Mouse (Mus musculus) telencephalon, adult 2 months (tissue): Measurements from ENCODE around the gene Acrbp.

Experiments
- DNase-seq: peaks from one replicate; pipeline ENCODE4 v3.0.0-alpha.2; 2011; ENCODE audit warnings: low read depth, low spot score

The Acrbp gene

GRCm38 (mm10) chr6:125071170-125071895 lies 21.8 kb downstream of the Acrbp start:
- no peak for DNase-seq

- DNase-seq: peak; percentile 29
Measured at GRCm38 (mm10) chr6:125071896-125072279, 22.4 kb downstream of the Acrbp start.

GRCm38 (mm10) chr6:125073825-125074224 lies 24.3 kb downstream of the Acrbp start:
- DNase-seq: no peak

GRCm38 (mm10) chr6:125081394-125081793 lies 31.9 kb downstream of the Acrbp start:
- no peak for DNase-seq

- peak; percentile 79 for DNase-seq
Measured at GRCm38 (mm10) chr6:125081797-125082560, 32.5 kb downstream of the Acrbp start.

- no peak for DNase-seq
Measured at GRCm38 (mm10) chr6:125082801-125083386, 33.4 kb downstream of the Acrbp start.

GRCm38 (mm10) chr6:125084424-125084823 lies 34.9 kb downstream of the Acrbp start:
- peak; percentile 62 for DNase-seq

GRCm38 (mm10) chr6:125087937-125088336 lies 38.4 kb downstream of the Acrbp start:
- no peak for DNase-seq

GRCm38 (mm10) chr6:125088561-125089321 lies 39.3 kb downstream of the Acrbp start:
- DNase-seq: peak; percentile 85

- DNase-seq: peak; percentile 89
Measured at GRCm38 (mm10) chr6:125089521-125090321, 40.2 kb downstream of the Acrbp start.

GRCm38 (mm10) chr6:125090341-125091085 lies 41.0 kb downstream of the Acrbp start:
- no peak for DNase-seq

- no peak for DNase-seq
Measured at GRCm38 (mm10) chr6:125092372-125092771, 42.9 kb downstream of the Acrbp start.

- DNase-seq: no peak
Measured at GRCm38 (mm10) chr6:125094843-125095242, 45.4 kb downstream of the Acrbp start.

GRCm38 (mm10) chr6:125095391-125096278 lies 46.1 kb downstream of the Acrbp start, which contains the start of gene Chd4:
Chd4 (plus strand) TSS chr6:125095981.
- peak; percentile 91 for DNase-seq

- DNase-seq: no peak
Measured at GRCm38 (mm10) chr6:125096279-125096596, 46.7 kb downstream of the Acrbp start.

GRCm38 (mm10) chr6:125096597-125097345 lies 47.3 kb downstream of the Acrbp start:
- no peak for DNase-seq

- DNase-seq: no peak
Measured at GRCm38 (mm10) chr6:125097346-125097689, 47.8 kb downstream of the Acrbp start.

GRCm38 (mm10) chr6:125097951-125098350 lies 48.5 kb downstream of the Acrbp start:
- DNase-seq: no peak

GRCm38 (mm10) chr6:125098513-125098912 lies 49.0 kb downstream of the Acrbp start:
- no peak for DNase-seq
